Mouse (Mus musculus): ENCODE results near the gene Nkx6-2. TPM values are rescaled to one million over a fixed set of nuclear protein-coding genes. Genes with fewer than 3 reads are reported as not detected.

Nkx6-2 gene
- polyA plus RNA-seq, 1 experiment from 2014 or later = 0.12 TPM

GRCm38 (mm10) chr7:139591311-139591710 lies 8.7 kb upstream of the Nkx6-2 start:
- ATAC-seq (ENCODE audit: insufficient number of reproducible peaks, insufficient read depth, low FRiP score, low read depth) = no peak
- 70% methylated on average over 5 of the region's 5 CpGs for WGBS

GRCm38 (mm10) chr7:139590302-139590701 lies 7.7 kb upstream of the Nkx6-2 start:
- Histone ChIP-seq H3K27me3 (ENCODE audit: control insufficient read depth, insufficient read depth, low read length) (peaks cover 42% of the 10 kb centered on the region), H3K9me3 (ENCODE audit: control insufficient read depth, low read length) (no peaks in the 10 kb centered on the region), H3K4me1 (ENCODE audit: control insufficient read depth in 2 of 2, insufficient read depth in 2 of 2, low read length in 2 of 2) (no peaks in the 10 kb centered on the region; a peak in 1 of 4 replicates), H3K9ac (ENCODE audit: low read length) (no peak overlapping the region), H3K4me2 (ENCODE audit: low read length) (no peak overlapping the region), H3K36me3 (ENCODE audit: control insufficient read depth, insufficient read depth, low read length) (no peaks in the 10 kb centered on the region), H3K27ac (replicated peaks in 1 of 2; ENCODE audit: control insufficient read depth in 1 of 2, insufficient read depth in 1 of 2, low read depth in 2 of 2, low read length in 2 of 2) (no peak overlapping the region), H3K4me3 (ENCODE audit: control insufficient read depth in 1 of 2, insufficient read depth in 1 of 2, low read depth in 1 of 2, low read length in 2 of 2) (no peak overlapping the region)
- 36% methylated on average over 3 of the region's 3 CpGs for WGBS
- ATAC-seq (ENCODE audit: insufficient number of reproducible peaks, insufficient read depth, low FRiP score, low read depth) = no peak

More at GRCm38 (mm10) chr7:139591311-139591710, 8.7 kb upstream of the Nkx6-2 start:
- Histone ChIP-seq H3K9me3 (ENCODE audit: control insufficient read depth, low read length) (no peaks in the 10 kb centered on the region), H3K4me2 (ENCODE audit: low read length) (no peak overlapping the region), H3K4me1 (ENCODE audit: control insufficient read depth in 2 of 2, insufficient read depth in 2 of 2, low read length in 2 of 2) (no peaks in the 10 kb centered on the region), H3K27ac (replicated peaks in 1 of 2; ENCODE audit: control insufficient read depth in 1 of 2, insufficient read depth in 1 of 2, low read depth in 2 of 2, low read length in 2 of 2) (no peak overlapping the region), H3K27me3 (ENCODE audit: control insufficient read depth, insufficient read depth, low read length) (peaks cover 35% of the 10 kb centered on the region), H3K4me3 (ENCODE audit: control insufficient read depth in 1 of 2, insufficient read depth in 1 of 2, low read depth in 1 of 2, low read length in 2 of 2) (no peak overlapping the region), H3K9ac (ENCODE audit: low read length) (no peak overlapping the region), H3K36me3 (ENCODE audit: control insufficient read depth, insufficient read depth, low read length) (no peaks in the 10 kb centered on the region)

GRCm38 (mm10) chr7:139587919-139588318 lies 5.3 kb upstream of the Nkx6-2 start:
- H3K9me3 ChIP-seq (ENCODE audit: control insufficient read depth, low read length) = no peaks in the 10 kb centered on the region

GRCm38 (mm10) chr7:139585183-139585821 lies 2.7 kb upstream of the Nkx6-2 start:
- no peaks in the 10 kb centered on the region for H3K9me3 ChIP-seq (ENCODE audit: control insufficient read depth, low read length)
- peaks cover 89% of the 10 kb centered on the region for H3K27me3 ChIP-seq (ENCODE audit: control insufficient read depth, insufficient read depth, low read length)
- H3K9ac ChIP-seq (ENCODE audit: low read length) = no peak overlapping the region
- no peak overlapping the region for H3K27ac ChIP-seq (replicated peaks in 1 of 2; ENCODE audit: control insufficient read depth in 1 of 2, insufficient read depth in 1 of 2, low read depth in 2 of 2, low read length in 2 of 2)
- no peaks in the 10 kb centered on the region for H3K36me3 ChIP-seq (ENCODE audit: control insufficient read depth, insufficient read depth, low read length)
- H3K4me2 ChIP-seq (ENCODE audit: low read length) = 0 out of 2 replicates have a peak overlapping the region, but pooled peaks have one; percentile 43
- H3K4me1 ChIP-seq (ENCODE audit: control insufficient read depth in 2 of 2, insufficient read depth in 2 of 2, low read length in 2 of 2) = peaks cover 11 to 38% of the 10 kb centered on the region in 2 experiments; a peak in 3 of 4 replicates
- H3K4me3 ChIP-seq (ENCODE audit: control insufficient read depth in 1 of 2, insufficient read depth in 1 of 2, low read depth in 1 of 2, low read length in 2 of 2) = peak overlapping the region in 1 of 2 experiments; percentile 27; a peak in 2 of 4 replicates
- 4% methylated on average over 29 of the region's 29 CpGs for WGBS
- ATAC-seq (ENCODE audit: insufficient number of reproducible peaks, insufficient read depth, low FRiP score, low read depth) = no peak

More at GRCm38 (mm10) chr7:139587919-139588318, 5.3 kb upstream of the Nkx6-2 start:
- Histone ChIP-seq H3K4me2 (ENCODE audit: low read length) (no peak overlapping the region), H3K4me3 (ENCODE audit: control insufficient read depth in 1 of 2, insufficient read depth in 1 of 2, low read depth in 1 of 2, low read length in 2 of 2) (no peak overlapping the region), H3K27me3 (ENCODE audit: control insufficient read depth, insufficient read depth, low read length) (peaks cover 62% of the 10 kb centered on the region), H3K4me1 (ENCODE audit: control insufficient read depth in 2 of 2, insufficient read depth in 2 of 2, low read length in 2 of 2) (peaks cover 5 to 16% of the 10 kb centered on the region in 2 experiments; a peak in 3 of 4 replicates), H3K36me3 (ENCODE audit: control insufficient read depth, insufficient read depth, low read length) (no peaks in the 10 kb centered on the region), H3K27ac (replicated peaks in 1 of 2; ENCODE audit: control insufficient read depth in 1 of 2, insufficient read depth in 1 of 2, low read depth in 2 of 2, low read length in 2 of 2) (no peak overlapping the region), H3K9ac (ENCODE audit: low read length) (no peak overlapping the region)
- ATAC-seq (ENCODE audit: insufficient number of reproducible peaks, insufficient read depth, low FRiP score, low read depth) = no peak
- WGBS = 40% methylated on average over 7 of the region's 7 CpGs

- Histone ChIP-seq H3K9me3 (ENCODE audit: control insufficient read depth, low read length) (no peaks in the 10 kb centered on the region), H3K4me3 (ENCODE audit: control insufficient read depth in 1 of 2, insufficient read depth in 1 of 2, low read depth in 1 of 2, low read length in 2 of 2) (peak overlapping the region in 1 of 2 experiments; percentile 27; a peak in 2 of 4 replicates), H3K9ac (ENCODE audit: low read length) (no peak overlapping the region), H3K27me3 (ENCODE audit: control insufficient read depth, insufficient read depth, low read length) (peaks cover 97% of the 10 kb centered on the region), H3K4me1 (ENCODE audit: control insufficient read depth in 2 of 2, insufficient read depth in 2 of 2, low read length in 2 of 2) (peaks cover 11 to 38% of the 10 kb centered on the region in 2 experiments; a peak in 3 of 4 replicates), H3K4me2 (ENCODE audit: low read length) (peak overlapping the region; percentile 43), H3K36me3 (ENCODE audit: control insufficient read depth, insufficient read depth, low read length) (peaks cover 4% of the 10 kb centered on the region; the same call in 1 of the 2 replicates), H3K27ac (replicated peaks in 1 of 2; ENCODE audit: control insufficient read depth in 1 of 2, insufficient read depth in 1 of 2, low read depth in 2 of 2, low read length in 2 of 2) (no peak overlapping the region)
- no peak for ATAC-seq (ENCODE audit: insufficient number of reproducible peaks, insufficient read depth, low FRiP score, low read depth)
- WGBS = 2% methylated on average over 53 of the region's 53 CpGs
These were observed 1.9 kb upstream of the Nkx6-2 start for GRCm38 (mm10) chr7:139584221-139585175.

- Histone ChIP-seq H3K36me3 (ENCODE audit: control insufficient read depth, insufficient read depth, low read length) (peaks cover 17% of the 10 kb centered on the region), H3K9me3 (ENCODE audit: control insufficient read depth, low read length) (no peaks in the 10 kb centered on the region), H3K4me1 (ENCODE audit: control insufficient read depth in 2 of 2, insufficient read depth in 2 of 2, low read length in 2 of 2) (peaks cover 11 to 38% of the 10 kb centered on the region in 2 experiments; a peak in 3 of 4 replicates), H3K27me3 (ENCODE audit: control insufficient read depth, insufficient read depth, low read length) (peaks cover 100% of the 10 kb centered on the region), H3K27ac (replicated peaks in 1 of 2; ENCODE audit: control insufficient read depth in 1 of 2, insufficient read depth in 1 of 2, low read depth in 2 of 2, low read length in 2 of 2) (no peak overlapping the region), H3K4me2 (ENCODE audit: low read length) (peak overlapping the region; percentile 70), H3K4me3 (ENCODE audit: control insufficient read depth in 1 of 2, insufficient read depth in 1 of 2, low read depth in 1 of 2, low read length in 2 of 2) (no peak overlapping the region), H3K9ac (ENCODE audit: low read length) (no peak overlapping the region)
- WGBS = 18% methylated on average over 17 of the region's 17 CpGs
- ATAC-seq (ENCODE audit: insufficient number of reproducible peaks, insufficient read depth, low FRiP score, low read depth) = no peak
These were observed 619 bp upstream of the Nkx6-2 start for GRCm38 (mm10) chr7:139583094-139583737.

Data from heart, embryonic 14.5 days (tissue).